Mouse (Mus musculus): Measurements from ENCODE around the gene Tspan9.

Tspan9 gene

DNA sequence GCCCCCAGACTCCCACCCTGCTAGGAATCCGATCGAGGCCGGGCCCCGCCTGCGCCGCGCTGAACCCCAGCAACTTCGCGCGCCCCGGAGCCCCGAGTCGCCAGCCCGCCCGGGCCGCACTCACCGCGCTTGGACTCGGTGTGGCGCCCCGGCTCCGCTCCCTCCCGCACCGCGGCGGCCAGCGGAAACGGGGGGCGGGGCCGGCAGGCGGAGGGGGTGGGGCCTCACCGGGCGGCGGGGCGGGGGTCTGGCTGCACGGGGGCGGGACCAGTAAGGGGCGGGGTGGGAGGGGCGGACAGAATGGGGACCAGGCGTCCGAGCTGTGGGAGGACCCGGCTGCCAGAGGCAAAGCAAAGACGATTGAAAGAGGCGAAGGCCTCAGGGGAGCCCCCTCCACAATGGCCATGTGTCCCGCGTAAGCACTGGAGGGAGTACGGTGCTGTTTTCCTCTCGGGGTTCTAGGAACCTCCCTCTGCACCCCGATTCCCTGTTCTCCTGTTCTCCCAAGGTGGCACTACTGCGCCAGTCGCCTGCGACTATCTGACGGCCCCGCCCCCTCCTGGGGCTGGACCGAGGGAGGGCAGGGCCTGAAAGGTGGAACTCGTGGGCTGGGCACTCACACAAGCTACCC, at the start of gene Tspan9:
Gene Tspan9 (minus strand): TSS at position 205 of the 631 bp plus-strand sequence.
- peak; percentile 34 for DNase-seq (ENCODE audit: low read depth)

DNA sequence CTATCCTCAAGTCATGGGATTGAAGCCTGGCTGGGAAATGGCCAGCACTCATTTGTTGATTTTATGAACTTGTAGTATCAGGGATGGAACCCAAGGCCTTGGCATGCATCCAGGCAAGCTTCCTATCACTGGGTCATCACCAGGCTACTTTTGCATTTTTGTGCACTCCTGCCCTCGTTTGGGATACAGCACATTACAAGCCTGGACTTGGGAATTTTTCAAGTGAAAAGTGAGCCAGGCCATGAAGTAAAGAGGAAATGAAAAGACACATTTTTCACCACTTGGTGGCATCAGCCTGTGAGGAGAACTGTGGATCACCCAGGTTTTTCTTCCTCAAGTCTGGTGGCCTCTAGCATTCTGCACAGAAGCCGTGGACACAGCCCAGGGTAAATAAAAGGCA, 40.1 kb upstream of the Tspan9 start:
- DNase-seq (ENCODE audit: low read depth) = no peak

DNA sequence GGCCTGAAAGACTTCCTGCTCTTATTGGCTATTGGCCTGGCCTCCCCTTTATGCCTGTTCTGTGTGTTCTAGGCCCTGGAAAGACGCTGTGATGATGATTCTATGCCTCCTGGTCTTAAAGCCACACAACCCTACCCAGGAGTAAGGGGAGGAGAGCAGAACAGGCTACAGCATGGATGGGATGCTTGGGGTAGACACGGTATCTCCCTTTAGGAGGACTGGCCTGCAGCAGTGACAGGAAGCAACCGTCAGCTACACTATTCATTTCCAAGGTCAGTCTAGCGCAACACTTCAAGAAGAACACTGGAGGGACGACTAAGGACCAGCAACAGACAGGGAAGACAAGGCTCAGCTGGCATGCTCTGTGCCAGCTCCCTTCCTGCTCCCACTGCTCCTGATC, 37.8 kb upstream of the Tspan9 start:
- DNase-seq (ENCODE audit: low read depth) = no peak

DNA sequence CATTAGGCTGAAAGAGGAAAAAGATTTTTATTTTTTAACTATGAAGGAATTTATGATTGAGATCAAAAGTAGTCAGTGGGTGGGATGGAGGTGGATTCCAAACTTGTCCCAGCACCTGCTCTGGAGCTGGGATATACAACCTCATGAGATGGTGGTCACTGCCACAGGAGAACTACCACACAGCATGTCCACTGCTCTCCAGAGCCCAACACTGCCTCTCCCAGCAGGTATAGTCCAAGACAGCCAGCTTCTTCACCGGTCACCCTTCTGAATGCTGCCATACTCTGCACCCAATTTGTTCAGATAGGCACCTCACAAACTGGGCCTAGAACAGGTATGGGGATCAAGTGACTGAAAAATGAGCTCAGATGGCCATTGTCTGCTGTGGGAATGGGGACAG, 36.3 kb upstream of the Tspan9 start:
- no peak for DNase-seq (ENCODE audit: low read depth)

DNA sequence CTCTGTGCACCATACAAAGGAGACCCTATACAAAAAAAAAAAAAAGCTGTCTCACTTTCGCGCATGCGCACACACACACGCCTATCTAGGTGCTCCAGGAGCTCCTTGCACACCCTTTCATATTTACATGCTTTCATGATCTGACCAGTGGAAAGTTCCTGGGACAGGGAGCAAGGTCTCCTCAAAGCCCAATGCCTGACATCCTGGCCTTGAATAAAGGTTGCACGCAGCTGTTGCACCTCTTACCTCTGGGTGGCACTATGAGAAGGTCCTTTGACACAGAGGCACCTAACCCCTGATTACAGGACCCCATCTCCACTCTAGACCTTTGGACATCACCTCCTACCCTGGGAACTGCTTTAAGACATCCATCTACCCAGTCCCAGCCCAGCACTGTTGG, 35.9 kb upstream of the Tspan9 start:
- no peak for DNase-seq (ENCODE audit: low read depth)

DNA sequence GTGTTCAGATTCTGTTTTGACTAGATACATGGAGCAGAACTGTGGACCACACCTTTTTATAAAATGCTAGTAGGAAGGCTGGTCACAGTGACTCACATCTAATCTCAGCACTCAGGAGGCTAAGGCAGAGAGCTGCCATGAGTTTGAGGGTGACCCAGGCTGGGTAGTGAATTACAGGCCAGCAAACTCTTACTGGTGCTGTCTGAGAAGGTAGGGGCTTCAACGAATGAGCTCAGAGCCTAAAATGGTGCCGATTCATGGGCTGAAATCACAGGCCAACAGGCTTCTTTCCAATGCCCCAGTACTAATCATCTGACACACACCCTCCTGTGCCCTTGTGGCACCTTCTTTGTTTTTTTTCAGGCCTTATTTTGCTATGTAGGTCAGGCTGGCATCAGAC, 35.3 kb upstream of the Tspan9 start:
- no peak for DNase-seq (ENCODE audit: low read depth)

DNA sequence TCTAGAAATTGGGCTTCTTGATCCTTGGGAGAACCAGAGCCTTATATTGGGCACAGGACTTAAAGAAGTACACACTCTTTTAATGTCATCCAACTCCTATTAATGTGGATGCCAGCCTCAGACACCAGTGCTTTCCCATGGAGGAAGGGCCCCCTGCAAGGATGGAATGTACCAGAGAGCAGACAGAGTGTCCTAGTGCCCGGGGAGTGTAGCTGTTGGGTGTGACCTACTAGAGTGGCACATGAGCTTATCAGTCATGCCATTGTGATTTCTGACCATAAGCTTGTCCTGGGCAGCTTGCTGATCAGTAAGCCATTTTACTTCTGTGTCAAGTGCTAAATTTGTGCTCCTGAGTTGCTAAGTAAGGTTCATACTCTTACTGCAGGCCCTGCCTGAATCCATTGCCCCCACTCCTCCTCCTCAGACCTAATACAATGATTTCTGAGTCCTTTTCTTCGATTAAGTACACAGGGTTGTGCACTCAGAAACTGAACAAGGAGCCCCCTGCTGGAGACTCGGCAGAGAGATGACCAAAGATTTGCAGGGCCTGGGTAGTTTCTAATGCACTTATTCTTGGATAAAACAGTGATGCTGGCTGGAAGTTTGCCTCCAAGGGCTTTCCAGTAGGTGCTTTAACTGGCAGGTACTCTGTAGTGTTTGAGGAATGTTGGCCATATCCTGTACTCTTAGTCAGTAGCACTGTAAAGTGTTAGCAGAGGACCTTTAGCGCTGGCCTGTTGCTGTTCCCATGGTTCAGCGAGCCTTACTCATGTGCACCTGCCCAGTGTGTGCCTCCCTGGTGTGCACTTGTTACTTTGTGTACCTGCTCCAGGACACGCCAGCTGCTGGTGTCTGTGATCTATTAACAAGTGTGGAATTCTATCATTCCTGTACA, 25.6 kb upstream of the Tspan9 start:
- no peak for DNase-seq (ENCODE audit: low read depth)

DNA sequence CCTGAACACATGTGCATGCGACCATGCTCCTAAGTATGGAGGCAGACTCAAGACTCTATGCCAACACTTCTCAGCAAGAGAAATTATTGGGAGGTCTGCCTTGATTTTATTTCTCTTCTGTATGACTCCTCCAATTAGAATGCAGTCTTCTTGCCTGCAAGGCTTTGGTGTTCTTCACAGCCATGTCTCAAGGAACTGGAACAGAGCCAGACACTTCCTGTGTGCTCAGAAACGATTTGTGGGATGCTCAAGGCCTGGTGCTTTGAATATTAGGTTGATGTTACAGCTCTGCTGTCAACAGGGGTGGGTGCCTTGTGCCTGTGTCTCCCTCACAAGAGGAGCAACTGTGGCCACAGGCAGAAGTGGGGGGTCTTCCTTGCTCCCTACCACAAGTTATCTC, 22.2 kb upstream of the Tspan9 start:
- DNase-seq (ENCODE audit: low read depth) = no peak

DNA sequence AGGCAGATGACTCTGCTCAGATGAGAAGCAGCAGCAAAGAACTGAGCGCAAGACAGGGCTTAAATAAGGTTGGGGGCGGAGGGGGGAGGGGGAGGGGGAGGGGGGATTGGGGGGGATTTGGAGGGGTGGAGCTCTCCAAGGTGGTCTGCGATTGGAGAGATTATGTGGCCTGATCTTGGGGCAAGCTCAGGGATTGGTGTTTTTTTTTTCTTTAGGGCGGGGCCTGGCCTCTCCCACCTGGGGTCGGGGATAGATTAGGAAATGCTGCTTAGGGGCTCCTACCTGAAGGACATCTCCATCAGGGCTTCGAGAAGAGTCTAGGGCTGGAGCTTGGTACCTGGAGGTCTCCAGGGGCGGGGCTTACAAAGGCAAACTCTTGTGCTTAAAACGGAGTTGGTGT, 21.2 kb upstream of the Tspan9 start:
- no peak for DNase-seq (ENCODE audit: low read depth)

DNA sequence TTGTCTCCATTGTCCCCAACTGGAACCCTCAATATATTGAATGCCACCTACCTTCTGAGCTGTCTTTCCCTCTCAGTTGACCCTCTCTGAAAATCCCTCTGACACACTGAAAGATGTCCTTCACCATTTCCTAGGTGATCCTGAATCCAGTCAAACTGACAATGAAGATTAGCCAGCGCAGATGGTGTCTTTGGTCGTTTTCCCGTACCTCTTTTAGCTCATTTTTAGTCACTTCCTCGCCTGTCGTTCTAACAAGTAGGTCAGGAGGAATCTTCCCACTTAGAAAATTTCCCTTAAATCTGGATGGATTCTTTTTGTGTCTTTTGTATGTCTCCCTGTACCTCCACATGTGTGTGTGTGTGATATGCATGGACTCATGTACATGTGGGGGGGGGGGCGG, 15.7 kb upstream of the Tspan9 start:
- DNase-seq (ENCODE audit: low read depth) = no peak

DNA sequence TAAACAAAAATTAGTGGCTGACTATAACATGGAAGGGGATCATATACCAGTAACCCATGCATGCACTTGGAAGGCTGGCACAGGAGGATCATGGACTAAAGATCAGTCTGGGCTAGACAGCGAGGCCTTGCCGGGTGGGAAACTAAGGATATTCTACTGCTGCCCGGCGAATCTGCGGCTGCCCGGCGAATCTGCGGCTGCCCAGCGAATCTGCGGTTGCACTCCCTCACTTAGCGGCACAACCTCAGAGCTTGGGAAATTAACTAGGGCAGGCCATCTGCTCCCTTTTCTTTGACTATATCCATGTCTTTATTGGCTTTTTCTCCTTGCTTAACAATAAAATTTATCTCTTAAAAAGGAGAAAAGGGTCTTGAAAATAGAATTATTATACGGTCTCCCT, 14.6 kb upstream of the Tspan9 start:
- no peak for DNase-seq (ENCODE audit: low read depth)

DNA sequence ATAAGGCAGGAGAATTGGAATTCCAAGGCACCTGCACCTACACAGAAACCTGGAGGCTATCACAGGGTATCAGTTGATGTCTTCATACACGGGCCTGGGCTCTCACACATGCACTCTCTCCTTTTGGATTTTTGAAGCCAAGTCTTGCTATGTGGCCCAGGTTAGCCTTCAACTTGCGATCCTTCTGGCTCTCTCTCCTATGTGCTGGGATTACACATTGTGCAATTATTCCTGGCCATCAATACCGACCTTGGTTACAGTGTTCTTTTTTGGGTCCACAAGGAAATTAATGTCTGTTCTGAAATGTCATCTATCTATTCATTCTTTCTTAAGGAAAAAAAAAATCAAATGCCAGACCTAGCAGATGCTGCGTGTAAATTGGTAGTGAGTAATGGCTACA, 13.1 kb upstream of the Tspan9 start:
- DNase-seq (ENCODE audit: low read depth) = no peak

DNA sequence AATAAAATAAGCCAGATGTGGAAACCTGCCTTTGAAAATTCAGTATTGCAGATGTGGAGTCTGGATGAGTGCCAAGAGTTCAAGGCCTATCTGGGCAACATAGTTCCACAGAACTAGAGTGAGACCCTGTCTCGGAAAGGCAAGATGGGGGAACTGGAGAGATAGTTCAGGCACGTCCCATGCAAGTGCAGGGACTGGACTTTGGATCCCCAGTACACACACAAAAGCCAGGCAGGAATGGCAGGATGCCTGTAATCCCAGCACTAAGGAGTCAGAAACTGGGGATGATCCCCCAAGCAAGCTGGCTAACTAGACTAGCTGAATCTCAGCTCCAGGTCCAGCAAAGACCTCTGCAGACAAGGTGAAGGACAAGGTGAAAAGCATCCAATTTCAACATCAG, 12.5 kb upstream of the Tspan9 start:
- no peak for DNase-seq (ENCODE audit: low read depth)

DNA sequence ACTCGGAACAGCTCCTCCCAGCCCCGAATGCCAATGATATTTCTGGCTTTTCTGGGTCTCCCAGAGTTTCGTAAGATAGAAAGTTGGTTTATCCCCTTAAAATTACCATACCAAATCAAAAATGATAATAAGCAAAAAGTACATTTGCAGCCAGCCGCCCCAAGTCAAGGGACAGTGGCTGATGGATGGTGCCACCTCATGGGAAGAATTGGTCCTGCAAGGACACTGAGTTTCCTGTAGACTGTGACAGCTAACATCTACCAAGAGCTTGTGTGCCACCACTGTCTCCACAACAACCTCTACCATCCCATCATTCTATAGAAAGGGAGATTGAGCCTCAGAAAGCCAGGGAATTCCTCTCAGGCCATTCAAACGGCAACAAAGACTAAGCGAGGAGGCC, 2.4 kb upstream of the Tspan9 start:
- DNase-seq (ENCODE audit: low read depth) = no peak

DNA sequence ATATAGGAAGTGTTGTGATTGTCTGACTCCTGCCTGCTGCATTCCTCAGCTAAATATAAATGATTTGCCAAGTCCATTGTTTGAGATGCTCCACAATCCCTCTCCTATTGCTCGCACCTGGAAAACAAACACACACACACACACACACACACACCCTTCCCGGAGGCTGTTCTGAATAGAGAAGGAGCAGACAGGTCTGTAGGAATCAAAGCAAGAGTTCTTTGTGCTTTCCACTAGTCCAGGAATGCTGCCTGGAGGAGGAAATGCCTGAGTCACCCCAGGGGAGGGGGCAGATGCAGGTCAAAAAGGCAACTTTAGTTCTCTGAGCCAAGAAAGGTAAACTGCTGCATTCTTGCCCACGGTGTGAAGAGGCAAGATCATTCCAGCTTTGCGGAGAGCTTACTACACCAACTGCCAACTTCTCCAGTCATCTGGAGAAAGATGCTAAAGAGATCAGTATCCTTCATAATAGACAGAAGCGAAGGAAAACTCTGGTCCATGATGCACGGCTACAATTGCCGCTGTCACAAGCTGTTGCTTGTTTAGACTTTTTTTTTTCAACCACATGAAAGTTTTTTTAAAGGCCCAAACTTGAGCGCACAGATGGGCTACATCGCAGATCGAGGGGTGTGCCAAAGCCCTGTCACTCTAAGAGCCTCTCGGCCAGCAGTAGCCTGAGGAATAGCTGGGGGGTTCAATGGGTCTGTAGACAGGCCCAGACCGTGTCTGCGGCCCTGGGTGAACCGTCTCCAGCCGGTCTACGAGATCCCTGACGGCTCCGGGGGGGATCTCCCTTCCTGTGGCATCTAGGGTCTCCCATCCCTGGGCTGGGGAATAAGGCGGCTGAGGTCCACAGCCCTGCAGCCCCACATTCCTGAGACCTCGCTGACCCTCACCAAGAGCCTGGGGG, 770 bp downstream of the Tspan9 start:
- DNase-seq (ENCODE audit: low read depth) = peak; percentile 15

DNA sequence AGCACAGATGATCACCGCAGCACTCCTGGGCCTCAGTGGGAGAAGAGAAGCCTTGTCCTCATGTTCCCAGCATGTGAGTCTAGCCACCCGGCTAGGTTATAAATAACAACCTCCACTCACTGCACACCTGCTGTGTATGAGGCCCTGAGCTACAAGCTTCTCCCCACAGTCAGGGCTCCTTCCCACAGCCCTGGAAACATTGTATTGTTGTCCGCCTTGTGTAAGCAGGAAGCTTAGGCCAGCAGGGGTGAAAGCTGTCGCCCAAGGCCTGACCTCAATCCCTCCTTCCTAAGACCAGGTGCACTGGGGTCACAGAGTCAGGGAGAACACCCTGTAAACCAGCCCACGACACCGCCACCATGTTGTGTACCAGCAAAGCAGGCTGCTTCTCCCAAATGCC, 2.7 kb downstream of the Tspan9 start:
- DNase-seq (ENCODE audit: low read depth) = no peak

DNA sequence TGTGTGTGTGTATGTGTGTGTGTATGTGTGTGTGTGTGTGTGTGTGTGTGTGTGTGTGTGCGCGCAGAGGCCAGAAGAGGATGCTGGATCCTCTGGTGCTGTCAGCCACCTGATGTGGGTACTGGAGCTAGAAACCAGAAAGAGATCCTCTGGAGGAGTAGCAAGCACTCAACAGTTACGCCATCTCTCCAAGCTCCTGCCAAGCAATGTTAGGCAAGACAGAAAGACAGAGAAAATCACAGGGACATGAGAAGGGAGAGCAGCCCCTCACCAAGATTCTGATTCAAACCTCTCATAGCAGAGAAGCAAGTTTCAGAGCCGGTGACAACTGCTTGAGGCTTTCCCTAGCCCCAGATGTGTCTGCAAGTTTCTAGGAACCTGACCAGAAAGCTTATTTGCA, 5.5 kb downstream of the Tspan9 start:
- no peak for DNase-seq (ENCODE audit: low read depth)

DNA sequence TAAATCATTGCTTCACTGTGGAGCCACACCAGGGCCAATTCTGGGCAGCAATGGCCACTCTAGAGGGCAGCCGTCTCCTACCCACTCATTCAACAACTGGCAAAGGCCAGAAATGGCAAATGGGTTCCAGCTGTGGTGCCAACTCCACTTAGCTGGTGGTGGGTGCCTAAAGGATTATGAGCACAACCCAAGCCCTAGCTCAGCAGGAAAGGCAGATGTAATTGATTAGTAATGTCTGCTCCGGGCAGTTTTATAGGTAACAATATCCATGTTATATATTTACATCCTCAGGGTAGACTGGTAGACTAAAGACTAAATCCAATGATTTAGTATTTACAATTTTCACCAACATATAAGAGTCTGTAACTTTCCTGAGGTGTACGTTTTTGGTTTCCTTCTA, 6.7 kb downstream of the Tspan9 start:
- no peak for DNase-seq (ENCODE audit: low read depth)

DNA sequence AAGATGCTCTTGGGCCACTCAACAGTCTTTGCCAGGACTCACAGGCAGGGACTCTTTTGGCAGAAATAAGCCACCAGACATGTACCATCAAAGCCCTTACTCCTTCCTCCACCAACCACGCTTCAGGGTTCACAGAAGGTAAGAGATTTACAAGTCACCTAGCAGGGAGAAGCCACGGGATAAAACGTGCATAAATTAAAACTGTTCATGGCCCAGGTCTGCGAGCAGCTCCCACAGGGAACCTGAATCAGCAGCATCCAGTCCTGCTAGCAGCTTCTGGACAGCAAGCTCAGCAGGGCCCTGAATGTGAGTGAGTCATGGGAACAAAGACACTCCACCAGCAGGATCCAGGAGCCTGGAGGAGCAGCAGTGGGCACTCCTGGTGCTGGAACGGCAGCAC, 7.9 kb downstream of the Tspan9 start:
- no peak for DNase-seq (ENCODE audit: low read depth)

DNA sequence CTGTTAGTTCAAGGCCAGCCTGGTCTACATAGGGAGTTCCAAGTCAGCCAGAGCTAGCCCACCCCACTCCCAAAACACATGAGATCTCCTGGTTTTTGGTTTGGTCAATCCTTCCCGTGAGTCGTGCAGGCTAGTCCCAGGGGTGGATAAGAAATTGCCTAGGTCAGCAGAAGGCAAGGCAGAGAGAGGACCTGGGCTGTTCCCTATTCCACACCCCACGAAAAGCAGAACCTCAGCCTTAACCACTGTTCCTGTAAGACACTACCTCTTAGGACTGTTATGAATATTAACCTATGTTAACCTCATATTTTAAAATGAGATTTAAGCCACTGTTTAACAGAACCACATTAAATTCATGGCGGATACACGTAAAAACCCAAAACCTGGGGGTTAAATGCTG, 8.4 kb downstream of the Tspan9 start:
- no peak for DNase-seq (ENCODE audit: low read depth)

DNA sequence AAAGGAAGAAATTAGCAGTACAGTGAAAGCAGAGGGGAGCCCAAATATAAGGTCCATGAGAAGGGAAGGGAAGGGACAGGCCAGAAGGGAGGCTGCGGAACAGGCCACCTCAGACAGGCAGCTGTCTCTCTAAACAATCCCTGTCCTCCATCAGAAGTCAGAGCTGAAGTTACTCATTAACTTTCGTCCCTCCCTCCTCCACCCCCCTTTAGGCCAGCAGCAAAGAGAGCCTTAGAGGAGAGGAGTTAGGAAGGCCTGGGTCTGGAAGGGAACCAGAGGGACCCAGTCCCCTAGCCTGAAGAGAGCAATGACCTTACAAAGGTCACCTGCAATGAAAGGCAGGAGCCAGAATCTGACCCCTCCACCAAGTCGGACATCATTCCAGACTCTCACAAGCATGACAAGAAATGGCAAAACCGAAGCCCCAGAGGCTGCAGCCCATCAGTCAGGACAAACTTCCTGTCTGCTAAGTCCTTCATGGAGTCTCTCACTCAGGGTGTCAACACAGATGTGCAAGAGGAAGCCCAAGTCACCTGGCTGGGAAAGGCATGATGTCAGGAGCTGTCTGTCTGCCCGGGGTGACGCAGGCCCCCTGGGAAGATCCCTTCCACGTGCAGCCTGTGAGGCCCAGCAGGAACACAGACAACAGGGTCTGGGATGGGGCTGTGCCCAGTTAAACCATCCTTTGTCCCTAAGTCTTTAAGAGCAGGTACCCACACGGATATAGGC, 9.0 kb downstream of the Tspan9 start:
- no peak for DNase-seq (ENCODE audit: low read depth)

DNA sequence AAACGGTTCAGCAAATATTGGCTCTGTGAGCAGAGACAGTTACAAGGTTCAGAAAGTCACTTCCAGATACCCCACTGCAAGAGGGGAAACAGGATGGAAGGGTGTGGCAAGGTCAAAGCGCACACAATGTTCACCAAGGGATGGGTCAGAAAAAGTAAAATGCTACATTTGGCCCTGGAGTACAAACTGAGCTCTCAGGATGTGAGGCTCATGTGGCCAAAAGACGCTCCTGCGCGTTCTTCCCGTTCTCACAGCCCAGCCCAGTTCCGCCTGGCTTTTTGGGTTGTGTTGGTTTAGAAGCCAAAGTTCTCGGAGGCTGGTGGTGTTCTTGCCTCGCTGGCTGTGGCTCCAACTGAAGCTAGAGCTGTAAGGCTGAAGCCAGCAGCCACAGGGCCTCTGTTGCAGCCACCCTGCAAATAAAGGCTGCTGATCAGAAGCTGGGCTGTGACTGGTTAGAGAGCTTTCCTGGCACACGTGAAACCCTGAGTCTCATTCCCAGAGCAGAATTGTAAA, 9.7 kb downstream of the Tspan9 start:
- no peak for DNase-seq (ENCODE audit: low read depth)

Data from naive thymus-derived CD4-positive, alpha-beta T cell, adult 2 months (primary cell).